Mouse (Mus musculus) left cerebral cortex, adult 9 months (tissue): Measurements from ENCODE around the gene Gbgt1.
"Not testable (repeated sequence)": the region's sequence is repeated elsewhere in the genome, so short reads cannot be mapped to it uniquely, and the experiment has no call there.

Source experiments
- DNase-seq, 2 experiments: peaks; one replicate each; pipeline ENCODE4 v3.0.0; 2022; ENCODE audit warnings: low spot score in 2 of 2

Gene Gbgt1

DNA sequence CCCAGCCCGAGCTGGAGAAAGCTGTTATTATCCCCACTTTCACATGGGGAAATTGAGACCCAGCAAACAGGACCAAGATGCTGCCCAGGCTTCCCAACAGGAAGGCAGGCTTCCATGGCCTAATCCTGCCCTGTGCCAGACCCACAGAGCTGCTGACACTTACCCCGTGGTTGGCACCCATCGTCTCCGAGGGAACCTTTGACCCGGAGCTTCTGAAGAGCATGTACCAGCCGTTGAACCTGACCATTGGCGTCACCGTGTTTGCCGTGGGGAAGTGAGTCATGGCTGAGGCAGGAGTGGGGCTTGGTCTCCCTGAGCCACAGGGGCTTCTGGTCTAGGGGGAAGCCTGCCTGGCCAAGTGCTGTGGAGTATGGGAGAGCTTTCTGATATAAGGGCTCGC, 6.3 kb downstream of the Gbgt1 start:
- DNase-seq: peak in 1 of 2 experiments; percentile 0

DNA sequence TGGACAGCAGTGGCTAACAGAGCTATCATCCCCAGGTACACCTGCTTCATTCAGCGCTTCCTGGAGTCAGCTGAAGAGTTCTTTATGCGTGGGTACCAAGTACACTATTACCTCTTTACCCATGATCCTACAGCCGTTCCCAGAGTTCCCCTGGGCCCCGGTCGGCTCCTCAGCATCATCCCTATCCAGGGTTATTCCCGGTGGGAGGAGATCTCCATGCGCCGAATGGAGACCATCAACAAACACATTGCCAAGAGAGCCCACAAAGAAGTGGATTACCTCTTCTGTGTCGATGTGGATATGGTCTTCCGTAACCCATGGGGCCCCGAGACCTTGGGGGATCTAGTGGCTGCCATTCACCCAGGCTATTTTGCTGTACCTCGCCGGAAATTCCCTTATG, 8.0 kb downstream of the Gbgt1 start:
- no peak for DNase-seq

GRCm38 (mm10) chr2:28505795-28506194, 9.1 kb downstream of the Gbgt1 start, which contains the start of gene Gm10134:
Gene Gm10134 (plus strand): TSS chr2:28506095.
- DNase-seq: no peak

GRCm38 (mm10) chr2:28506291-28506690, 9.6 kb downstream of the Gbgt1 start:
- DNase-seq: no peak

- DNase-seq: not testable (repeated sequence)
These were observed 14.9 kb downstream of the Gbgt1 start for GRCm38 (mm10) chr2:28511600-28511999.

GRCm38 (mm10) chr2:28512798-28513401, 16.2 kb downstream of the Gbgt1 start, which contains the start of gene Ralgds:
Gene Ralgds (plus strand): TSS chr2:28513125.
- no peak for DNase-seq

GRCm38 (mm10) chr2:28513431-28514370, 17.0 kb downstream of the Gbgt1 start:
- peak in 1 of 2 experiments; percentile 46 for DNase-seq

GRCm38 (mm10) chr2:28514489-28514888, 17.8 kb downstream of the Gbgt1 start:
- peak in 1 of 2 experiments; percentile 89 for DNase-seq

DNA sequence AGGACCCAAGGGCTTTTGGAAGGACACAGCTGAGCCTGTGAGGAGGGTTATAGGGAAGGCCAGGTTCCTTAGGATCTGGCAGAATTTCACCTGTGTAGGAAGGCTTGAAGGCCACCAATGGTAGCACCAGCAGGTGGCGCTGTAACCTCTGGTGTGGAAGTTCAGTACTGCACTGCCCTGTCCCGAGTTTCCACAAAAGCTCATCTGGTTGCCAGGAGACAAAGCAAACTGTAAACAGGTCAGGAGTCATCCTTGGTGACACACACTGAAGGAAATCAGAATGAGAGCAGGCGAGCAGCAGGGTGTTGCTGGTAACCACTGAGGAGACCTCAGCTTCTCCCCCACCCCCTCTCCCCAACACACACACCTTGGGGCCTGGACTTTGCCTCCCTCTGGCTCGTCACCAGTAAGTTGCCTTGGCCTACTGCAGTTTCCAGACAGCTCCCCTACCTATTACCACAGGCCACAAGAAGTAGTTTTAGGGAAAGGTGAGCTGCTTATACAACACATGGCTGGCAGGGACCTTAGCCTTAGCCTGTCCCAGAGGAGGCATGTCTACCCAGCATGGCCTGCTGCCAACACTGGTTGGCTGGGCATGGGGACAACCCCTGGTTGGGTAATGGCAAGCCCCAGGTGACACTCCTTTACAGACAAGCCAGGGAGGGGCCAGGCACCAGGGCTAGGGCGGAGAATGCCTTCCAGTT, 20.7 kb downstream of the Gbgt1 start:
- no peak for DNase-seq

DNA sequence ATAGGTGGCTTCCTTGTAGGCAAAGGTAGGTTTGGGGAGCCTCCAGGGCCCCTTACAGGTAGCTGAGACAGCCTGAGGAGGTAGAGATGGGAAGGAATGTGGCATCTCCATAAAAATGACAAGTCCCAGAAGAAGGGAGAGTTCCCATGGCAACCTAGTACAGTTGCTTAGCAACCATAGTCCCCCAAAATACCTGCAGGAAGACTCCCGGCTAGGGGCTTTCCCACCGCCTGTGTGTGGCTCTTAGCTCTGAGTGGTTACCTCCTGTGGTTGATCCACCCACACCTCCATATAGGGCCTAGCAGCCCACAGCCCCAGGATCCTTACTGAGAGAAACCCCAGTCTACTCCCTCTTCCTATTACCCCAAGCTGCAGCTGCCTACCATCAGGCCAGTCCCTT, 21.5 kb downstream of the Gbgt1 start:
- DNase-seq: peak; percentile 79 to 83

GRCm38 (mm10) chr2:28520581-28520980, 23.9 kb downstream of the Gbgt1 start:
- DNase-seq: no peak

DNA sequence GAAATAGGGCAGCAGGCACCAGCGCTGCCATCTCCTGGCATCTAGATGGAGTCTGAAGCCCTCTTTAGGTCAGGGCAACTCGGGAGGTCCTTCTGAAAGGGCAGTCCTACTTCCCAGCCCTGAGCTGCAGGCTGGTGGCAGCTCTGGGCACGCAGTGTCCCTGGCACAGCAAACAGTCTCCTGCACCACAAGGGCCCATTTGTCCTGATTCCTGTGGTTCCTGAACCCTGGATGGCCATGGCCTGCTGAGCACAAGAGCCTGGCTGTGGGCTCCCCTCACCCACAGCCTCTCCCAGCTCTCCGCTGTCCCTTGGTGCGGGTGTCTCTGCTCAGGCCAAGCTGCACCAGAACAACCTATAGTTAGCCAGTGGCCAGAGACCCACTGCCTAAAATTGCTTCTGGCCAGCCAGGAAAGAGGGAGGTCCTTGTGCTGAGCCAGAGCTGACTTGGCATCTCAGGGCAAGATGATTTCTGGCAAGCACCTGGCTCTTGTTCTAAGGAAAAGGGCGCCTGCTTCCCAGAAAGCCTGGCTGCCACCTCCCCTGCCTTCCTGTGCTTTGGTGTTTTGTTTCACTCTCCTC, 25.0 kb downstream of the Gbgt1 start:
- peak in 1 of 2 experiments; percentile 75 for DNase-seq

GRCm38 (mm10) chr2:28522166-28522565, 25.5 kb downstream of the Gbgt1 start:
- DNase-seq: no peak

DNA sequence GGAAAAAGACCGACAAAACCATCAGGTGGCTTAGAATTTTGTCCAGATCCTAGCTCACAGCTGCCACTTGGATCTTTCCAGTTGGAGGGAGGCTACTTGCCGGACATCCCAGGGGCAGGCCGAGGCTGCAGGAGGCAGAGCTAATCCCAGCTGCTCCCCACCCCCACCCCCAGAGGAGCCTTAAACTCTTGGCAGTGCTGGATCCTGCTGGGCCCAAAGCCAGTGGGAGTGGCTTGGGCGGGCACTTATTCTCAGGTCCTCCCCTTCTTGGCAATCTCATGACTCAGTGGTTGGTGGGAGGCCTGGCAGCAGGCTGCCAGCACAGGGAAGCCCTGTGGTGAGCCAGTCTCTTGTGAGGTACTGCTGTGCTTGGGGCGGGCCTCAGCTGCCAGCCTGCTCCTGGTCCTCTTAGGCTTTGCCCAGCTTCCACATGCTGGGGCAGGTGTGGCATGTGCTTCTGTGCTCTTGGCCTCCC, 27.0 kb downstream of the Gbgt1 start:
- DNase-seq: peak; percentile 82 to 91

- no peak for DNase-seq
These were observed 27.7 kb downstream of the Gbgt1 start for GRCm38 (mm10) chr2:28524406-28524805.

DNA sequence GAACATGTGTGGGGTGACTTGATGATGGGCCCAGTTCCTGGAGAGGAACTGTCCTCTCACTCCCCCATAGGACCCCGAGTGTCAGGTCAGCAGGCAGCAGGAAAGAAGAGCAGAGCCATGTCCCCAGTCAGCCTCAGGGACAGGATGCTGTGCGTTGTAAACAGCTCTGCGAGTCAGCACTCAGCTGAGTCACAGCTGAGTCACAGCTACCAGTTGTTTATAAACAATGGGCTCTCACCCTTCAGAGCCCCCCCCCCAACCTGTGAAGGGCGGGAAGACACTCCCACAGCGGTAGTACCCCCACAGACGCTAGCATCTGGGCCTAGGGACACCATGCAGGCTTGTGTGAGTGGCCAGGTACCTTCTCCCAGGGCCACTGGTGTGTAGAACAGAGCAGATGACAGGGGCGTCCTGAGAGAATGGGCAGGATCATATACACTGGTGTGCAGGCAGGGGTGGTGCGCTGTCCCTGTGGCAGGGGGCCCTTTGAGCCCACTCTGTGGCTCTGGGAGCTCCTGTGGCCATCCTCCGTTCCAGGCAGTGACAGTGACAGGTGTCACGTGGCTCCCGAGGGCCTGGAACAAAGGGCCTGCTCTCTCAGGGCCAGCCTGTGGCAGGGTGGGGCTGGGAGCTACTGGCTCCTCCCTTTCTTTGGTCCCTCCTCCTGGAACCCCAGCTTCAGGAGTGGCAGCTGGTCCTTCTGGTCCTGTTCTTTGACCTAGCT, 28.7 kb downstream of the Gbgt1 start:
- no peak for DNase-seq

DNA sequence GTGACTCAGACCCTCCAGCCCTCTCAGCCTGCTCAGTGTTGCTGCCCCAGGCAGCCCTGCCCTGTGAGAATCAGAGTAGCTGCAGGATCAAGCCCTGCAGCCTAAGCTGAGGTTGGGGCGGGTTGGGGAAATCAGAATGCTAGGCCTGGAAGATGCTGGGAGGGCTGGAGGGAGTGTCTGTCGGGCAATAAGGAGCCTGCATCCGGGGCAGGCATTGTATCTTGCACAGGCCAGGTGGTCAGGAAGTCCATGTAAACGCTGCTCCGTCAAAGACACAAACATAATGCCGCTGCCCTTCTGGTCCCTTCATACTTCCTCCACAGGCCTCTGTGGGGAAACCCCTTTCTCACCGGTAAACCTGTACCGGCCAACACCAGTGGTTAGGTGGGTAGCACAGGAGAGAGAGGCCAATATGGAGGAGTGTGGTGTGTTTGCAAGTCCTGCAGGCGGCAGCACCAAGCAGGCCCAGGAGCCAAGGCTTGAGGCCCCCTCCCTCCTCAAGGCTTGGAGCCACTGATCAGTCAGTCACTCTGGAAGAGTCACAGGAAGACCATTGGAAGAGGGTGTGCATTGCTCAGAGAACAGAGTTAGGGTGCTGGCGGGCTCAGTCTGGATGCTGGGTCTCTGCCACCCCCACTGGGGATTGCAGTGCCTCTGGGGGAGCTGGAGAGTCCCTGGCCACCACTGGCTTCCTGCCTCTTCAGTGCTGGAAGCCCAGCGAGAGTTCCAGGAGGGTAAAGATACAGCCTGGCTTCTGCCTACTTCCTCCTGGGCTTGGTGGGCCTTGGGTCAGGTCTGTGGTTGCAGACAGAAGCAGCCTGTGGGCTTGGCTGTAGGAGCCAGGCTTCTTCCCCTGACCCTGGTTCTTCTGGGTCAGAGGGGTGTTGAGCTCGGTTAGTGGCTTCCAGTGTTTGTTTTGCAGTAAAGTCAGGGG, 29.5 kb downstream of the Gbgt1 start:
- DNase-seq: no peak

DNA sequence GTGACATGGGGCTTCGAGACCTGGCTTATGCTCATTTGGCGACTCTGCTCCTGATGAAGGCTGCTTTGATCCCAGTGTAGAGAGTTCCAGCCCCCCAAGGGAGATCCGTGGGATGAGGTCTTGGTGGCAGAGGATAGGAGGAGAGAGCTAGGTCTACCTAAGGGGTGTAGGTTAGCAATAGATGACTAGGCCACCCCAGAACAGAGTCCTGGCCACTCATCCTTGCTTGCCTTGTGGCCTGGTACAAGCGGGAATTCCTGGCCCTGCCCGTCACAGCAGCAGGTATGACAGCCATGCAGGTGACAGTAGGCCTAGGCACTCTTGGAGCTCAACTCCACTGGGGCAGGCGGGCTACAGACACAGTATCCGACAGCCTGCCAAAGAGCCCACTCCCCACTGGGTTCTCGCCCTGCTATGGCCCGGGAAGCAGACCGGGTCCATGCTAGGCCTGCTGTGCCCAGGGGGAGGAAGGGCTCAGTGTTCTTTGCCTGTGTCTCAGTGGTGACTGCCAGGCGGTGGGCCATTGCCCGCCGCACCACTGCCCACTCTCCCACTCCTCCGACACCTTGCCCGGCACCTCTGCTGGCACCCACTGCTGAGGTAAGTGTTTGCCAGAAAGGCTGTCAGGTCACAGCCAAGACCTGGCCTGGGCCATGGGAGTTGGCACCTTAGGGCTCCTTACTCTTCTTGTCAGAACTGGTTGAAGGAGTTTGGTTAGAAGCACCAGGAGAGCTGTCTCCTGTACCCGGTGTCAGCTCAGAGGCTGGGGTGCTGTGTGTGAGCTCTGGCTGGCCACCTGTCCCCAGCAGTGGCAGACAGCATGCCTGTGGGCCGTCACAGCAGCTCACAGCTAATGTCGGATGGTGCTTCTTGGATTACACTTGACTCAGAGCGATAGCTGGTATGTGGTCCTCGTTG, 31.0 kb downstream of the Gbgt1 start:
- no peak for DNase-seq

- DNase-seq: no peak
These were observed 31.7 kb downstream of the Gbgt1 start for GRCm38 (mm10) chr2:28528354-28528730.
